Mouse (Mus musculus): ENCODE data around the gene Tnfaip8l1. TPM values are rescaled to one million over a fixed set of nuclear protein-coding genes. Genes with fewer than 3 reads are reported as not detected.

Tnfaip8l1 gene
- polyA plus RNA-seq, 1 experiment from 2014 or later = 8.0 TPM

- Histone ChIP-seq H3K9ac (no peak overlapping the region), H3K27ac (no peak overlapping the region), H3K4me3 (no peak overlapping the region), H3K27me3 (no peaks in the 10 kb centered on the region), H3K4me1 (no peaks in the 10 kb centered on the region), H3K4me2 (no peak overlapping the region), H3K9me3 (replicated peaks) (no peaks in the 10 kb centered on the region), H3K36me3 (ENCODE audit: poor library complexity, severe bottlenecking) (peaks cover 97% of the 10 kb centered on the region)
- ATAC-seq = no peak
- WGBS = 93% methylated on average over 13 of the region's 13 CpGs
Measured at GRCm38 (mm10) chr17:56194765-56195164, 32.5 kb downstream of the Tnfaip8l1 start.

GRCm38 (mm10) chr17:56196860-56197259, 34.6 kb downstream of the Tnfaip8l1 start:
- no peak overlapping the region for H3K4me2 ChIP-seq
- no peak for ATAC-seq
- H3K27ac ChIP-seq = no peak overlapping the region
- no peaks in the 10 kb centered on the region for H3K4me1 ChIP-seq
- peaks cover 94% of the 10 kb centered on the region for H3K36me3 ChIP-seq (ENCODE audit: poor library complexity, severe bottlenecking)
- H3K9ac ChIP-seq = no peak overlapping the region
- no peaks in the 10 kb centered on the region for H3K27me3 ChIP-seq
- 73% methylated on average over 2 of the region's 2 CpGs for WGBS
- H3K4me3 ChIP-seq = no peak overlapping the region
- no peaks in the 10 kb centered on the region for H3K9me3 ChIP-seq (replicated peaks)

- peaks cover 94% of the 10 kb centered on the region for H3K36me3 ChIP-seq (ENCODE audit: poor library complexity, severe bottlenecking)
- H3K4me3 ChIP-seq = no peak overlapping the region
- H3K4me2 ChIP-seq = no peak overlapping the region
- H3K9ac ChIP-seq = no peak overlapping the region
- ATAC-seq = no peak
- no peak overlapping the region for H3K27ac ChIP-seq
- H3K9me3 ChIP-seq (replicated peaks) = no peaks in the 10 kb centered on the region
- no peaks in the 10 kb centered on the region for H3K4me1 ChIP-seq
- no peaks in the 10 kb centered on the region for H3K27me3 ChIP-seq
- 82% methylated on average over 9 of the region's 9 CpGs for WGBS
Measured at GRCm38 (mm10) chr17:56200586-56200985, 38.3 kb downstream of the Tnfaip8l1 start.

GRCm38 (mm10) chr17:56201642-56202041, 39.4 kb downstream of the Tnfaip8l1 start:
- no peak for ATAC-seq
- no peaks in the 10 kb centered on the region for H3K27me3 ChIP-seq
- H3K9ac ChIP-seq = no peak overlapping the region
- no peaks in the 10 kb centered on the region for H3K4me1 ChIP-seq
- H3K36me3 ChIP-seq (ENCODE audit: poor library complexity, severe bottlenecking) = peaks cover 94% of the 10 kb centered on the region
- no peak overlapping the region for H3K4me2 ChIP-seq
- WGBS = 70% methylated on average over 3 of the region's 3 CpGs
- H3K4me3 ChIP-seq = no peak overlapping the region
- H3K27ac ChIP-seq = no peak overlapping the region
- H3K9me3 ChIP-seq (replicated peaks) = no peaks in the 10 kb centered on the region

- Histone ChIP-seq H3K27me3 (no peaks in the 10 kb centered on the region), H3K9ac (no peak overlapping the region), H3K9me3 (replicated peaks) (no peaks in the 10 kb centered on the region), H3K36me3 (ENCODE audit: poor library complexity, severe bottlenecking) (peaks cover 94% of the 10 kb centered on the region), H3K4me1 (no peaks in the 10 kb centered on the region), H3K4me2 (no peak overlapping the region), H3K27ac (no peak overlapping the region), H3K4me3 (no peak overlapping the region)
- ATAC-seq = no peak
- WGBS = 97% methylated on average over 8 of the region's 8 CpGs
Measured at GRCm38 (mm10) chr17:56202476-56202875, 40.2 kb downstream of the Tnfaip8l1 start.

GRCm38 (mm10) chr17:56203729-56204128, 41.5 kb downstream of the Tnfaip8l1 start:
- no peaks in the 10 kb centered on the region for H3K4me1 ChIP-seq
- no peaks in the 10 kb centered on the region for H3K27me3 ChIP-seq
- no peak overlapping the region for H3K27ac ChIP-seq
- peaks cover 94% of the 10 kb centered on the region for H3K36me3 ChIP-seq (ENCODE audit: poor library complexity, severe bottlenecking)
- H3K9me3 ChIP-seq (replicated peaks) = no peaks in the 10 kb centered on the region
- H3K9ac ChIP-seq = no peak overlapping the region
- H3K4me3 ChIP-seq = no peak overlapping the region
- WGBS = 66% methylated on average over 3 of the region's 3 CpGs
- ATAC-seq = no peak
- no peak overlapping the region for H3K4me2 ChIP-seq

GRCm38 (mm10) chr17:56206276-56206884, 44.1 kb downstream of the Tnfaip8l1 start:
- WGBS = 95% methylated on average over 10 of the region's 10 CpGs
- ATAC-seq = no peak
- no peak overlapping the region for H3K4me3 ChIP-seq

GRCm38 (mm10) chr17:56206986-56207674, 44.9 kb downstream of the Tnfaip8l1 start:
- Histone ChIP-seq H3K27ac (no peak overlapping the region), H3K4me3 (no peak overlapping the region), H3K4me2 (no peak overlapping the region), H3K27me3 (no peaks in the 10 kb centered on the region), H3K9me3 (replicated peaks) (no peaks in the 10 kb centered on the region), H3K4me1 (no peaks in the 10 kb centered on the region), H3K36me3 (ENCODE audit: poor library complexity, severe bottlenecking) (peaks cover 99% of the 10 kb centered on the region), H3K9ac (no peak overlapping the region)
- ATAC-seq = no peak
- 88% methylated on average over 6 of the region's 6 CpGs for WGBS

More at GRCm38 (mm10) chr17:56206276-56206884, 44.1 kb downstream of the Tnfaip8l1 start:
- Histone ChIP-seq H3K27me3 (no peaks in the 10 kb centered on the region), H3K36me3 (ENCODE audit: poor library complexity, severe bottlenecking) (peaks cover 100% of the 10 kb centered on the region), H3K9me3 (replicated peaks) (no peaks in the 10 kb centered on the region), H3K4me2 (no peak overlapping the region), H3K4me1 (no peaks in the 10 kb centered on the region), H3K9ac (no peak overlapping the region; the same call in 1 of the 2 replicates), H3K27ac (no peak overlapping the region)

GRCm38 (mm10) chr17:56207963-56208530, 45.8 kb downstream of the Tnfaip8l1 start:
- Histone ChIP-seq H3K27me3 (no peaks in the 10 kb centered on the region), H3K9me3 (replicated peaks) (no peaks in the 10 kb centered on the region), H3K9ac (no peak overlapping the region), H3K27ac (no peak overlapping the region), H3K36me3 (ENCODE audit: poor library complexity, severe bottlenecking) (peaks cover 93% of the 10 kb centered on the region), H3K4me1 (no peaks in the 10 kb centered on the region), H3K4me2 (no peak overlapping the region), H3K4me3 (no peak overlapping the region)
- whole genome bisulfite sequencing = 94% methylated on average over 9 of the region's 9 CpGs
- ATAC-seq = no peak

GRCm38 (mm10) chr17:56208821-56209220, 46.5 kb downstream of the Tnfaip8l1 start:
- H3K27me3 ChIP-seq = no peaks in the 10 kb centered on the region
- no peak overlapping the region for H3K9ac ChIP-seq
- no peak overlapping the region for H3K27ac ChIP-seq
- H3K4me1 ChIP-seq = no peaks in the 10 kb centered on the region
- H3K9me3 ChIP-seq (replicated peaks) = no peaks in the 10 kb centered on the region
- no peak overlapping the region for H3K4me3 ChIP-seq
- no peak for ATAC-seq
- peaks cover 87% of the 10 kb centered on the region for H3K36me3 ChIP-seq (ENCODE audit: poor library complexity, severe bottlenecking)
- H3K4me2 ChIP-seq = no peak overlapping the region
- 93% methylated on average over 3 of the region's 3 CpGs for WGBS

- H3K36me3 ChIP-seq (ENCODE audit: poor library complexity, severe bottlenecking) = peaks cover 70% of the 10 kb centered on the region
- WGBS = 90% methylated on average over 2 of the region's 2 CpGs
Measured at GRCm38 (mm10) chr17:56211090-56211489, 48.8 kb downstream of the Tnfaip8l1 start.

GRCm38 (mm10) chr17:56212676-56213075, 50.4 kb downstream of the Tnfaip8l1 start:
- 80% methylated on average over 6 of the region's 6 CpGs for WGBS
- no peak for ATAC-seq
- H3K27me3 ChIP-seq = no peaks in the 10 kb centered on the region
- peaks cover 23% of the 10 kb centered on the region for H3K4me1 ChIP-seq
- H3K36me3 ChIP-seq (ENCODE audit: poor library complexity, severe bottlenecking) = peaks cover 54% of the 10 kb centered on the region
- no peak overlapping the region for H3K9ac ChIP-seq
- H3K4me2 ChIP-seq = no peak overlapping the region
- H3K27ac ChIP-seq = no peak overlapping the region
- no peak overlapping the region for H3K4me3 ChIP-seq
- no peaks in the 10 kb centered on the region for H3K9me3 ChIP-seq (replicated peaks)

More at GRCm38 (mm10) chr17:56211090-56211489, 48.8 kb downstream of the Tnfaip8l1 start:
- ATAC-seq = no peak
- H3K4me2 ChIP-seq = no peak overlapping the region
- no peaks in the 10 kb centered on the region for H3K27me3 ChIP-seq
- H3K4me1 ChIP-seq = peaks cover 7% of the 10 kb centered on the region; the same call in 1 of the 2 replicates
- H3K9me3 ChIP-seq (replicated peaks) = no peaks in the 10 kb centered on the region
- no peak overlapping the region for H3K27ac ChIP-seq
- H3K9ac ChIP-seq = no peak overlapping the region
- H3K4me3 ChIP-seq = no peak overlapping the region
